Mouse (Mus musculus) T-helper 1 cell (primary cell): ENCODE measurements at regions not wholly inside any gene's neighbourhood (a gene's known extent, or its start where the extent isn't known, plus 50 kb on each side); places are given as distances from the start of the nearest gene placed in this dataset.

ENCODE experiments used
- in situ Hi-C: fragments of 300-600 bp; cut with MboI, MseI; formaldehyde crosslinking; loops from one replicate; pipeline ENCODE4 v1.15.1; 2025; ENCODE audit warnings: high pct_unique_total_duplicates

DNA sequence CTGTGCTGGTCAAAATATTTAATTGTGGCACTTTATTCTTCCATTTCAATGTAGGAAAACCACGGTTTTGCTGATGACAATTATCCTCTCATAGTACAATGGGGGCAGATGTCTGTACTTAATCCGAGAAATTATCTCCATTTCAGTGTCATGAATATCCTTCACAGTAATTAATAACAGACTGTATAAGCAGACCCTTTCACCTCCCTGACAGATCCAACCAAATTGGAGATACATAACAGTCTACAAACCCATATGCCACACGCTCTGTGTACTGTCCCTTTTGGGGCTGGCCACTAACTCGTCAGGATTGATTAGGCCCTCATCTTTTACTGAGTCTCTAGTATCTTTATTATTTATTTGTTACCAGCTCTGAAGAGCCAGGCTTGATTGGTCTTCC lies 212.6 kb upstream of the Igfbp7 start:
- in situ Hi-C loops: no loop called here

DNA sequence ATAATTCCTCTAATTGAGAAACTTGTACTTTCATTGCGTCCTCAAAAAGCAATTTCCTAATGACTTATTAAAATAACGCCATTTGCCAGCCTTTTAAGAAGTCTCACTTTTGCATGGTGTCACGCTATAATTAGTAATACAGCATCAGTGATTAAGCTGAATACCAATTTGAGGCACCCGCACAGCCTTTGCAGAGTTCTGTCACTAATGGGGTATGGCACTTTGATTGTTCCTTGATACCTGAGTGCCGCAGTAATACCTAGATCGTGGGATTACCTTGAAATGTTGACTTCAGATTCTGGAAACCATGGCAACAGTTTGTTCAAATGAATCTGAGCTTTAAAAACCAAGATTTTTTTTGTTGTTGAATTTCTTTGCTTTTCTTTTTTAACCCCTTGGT lies 202.7 kb upstream of the Igfbp7 start:
- in situ Hi-C loops: loop anchor here (10.0 kb wide), 1 partner anchor 1384 kb away; no protein-coding TSS in a partner anchor

GRCm38 (mm10) chr5:77594719-77595118 lies 186.9 kb upstream of the Igfbp7 start:
- in situ Hi-C loops: no loop called here

- in situ Hi-C loops: loop anchor here (5.0 kb wide), 1 partner anchor 498 kb away; no protein-coding TSS in a partner anchor
Observed at GRCm38 (mm10) chr5:77589252-77589651, 181.4 kb upstream of the Igfbp7 start.

- in situ Hi-C loops: no loop called here
Observed at GRCm38 (mm10) chr5:77581702-77582101, 173.9 kb upstream of the Igfbp7 start.

DNA sequence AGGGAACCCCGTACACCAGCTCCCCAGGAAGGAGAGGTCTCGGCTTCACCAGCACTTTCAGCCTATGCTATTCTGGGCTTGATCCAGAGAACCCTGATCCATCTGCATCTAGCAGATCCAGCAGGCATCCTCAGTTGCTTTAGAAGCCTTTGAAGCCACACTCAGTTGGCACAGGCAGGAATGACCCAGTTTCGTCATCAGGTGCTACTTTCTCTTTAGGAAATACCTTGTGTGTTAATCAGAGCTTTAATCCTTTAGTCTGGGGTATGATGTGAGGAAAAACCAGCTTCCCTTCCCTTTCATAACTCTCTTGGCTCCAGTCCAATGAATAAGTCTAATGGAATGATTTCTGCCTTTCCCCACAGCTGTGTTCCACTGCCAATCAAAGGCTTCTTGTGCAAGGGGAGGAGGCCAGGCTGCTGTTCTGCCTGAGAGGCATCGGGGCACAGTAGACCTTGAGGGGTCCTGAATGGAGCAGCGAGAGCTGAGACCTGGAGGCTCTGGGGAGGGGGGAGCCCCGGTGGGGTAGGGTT lies 173.3 kb upstream of the Igfbp7 start:
- in situ Hi-C loops: no loop called here

DNA sequence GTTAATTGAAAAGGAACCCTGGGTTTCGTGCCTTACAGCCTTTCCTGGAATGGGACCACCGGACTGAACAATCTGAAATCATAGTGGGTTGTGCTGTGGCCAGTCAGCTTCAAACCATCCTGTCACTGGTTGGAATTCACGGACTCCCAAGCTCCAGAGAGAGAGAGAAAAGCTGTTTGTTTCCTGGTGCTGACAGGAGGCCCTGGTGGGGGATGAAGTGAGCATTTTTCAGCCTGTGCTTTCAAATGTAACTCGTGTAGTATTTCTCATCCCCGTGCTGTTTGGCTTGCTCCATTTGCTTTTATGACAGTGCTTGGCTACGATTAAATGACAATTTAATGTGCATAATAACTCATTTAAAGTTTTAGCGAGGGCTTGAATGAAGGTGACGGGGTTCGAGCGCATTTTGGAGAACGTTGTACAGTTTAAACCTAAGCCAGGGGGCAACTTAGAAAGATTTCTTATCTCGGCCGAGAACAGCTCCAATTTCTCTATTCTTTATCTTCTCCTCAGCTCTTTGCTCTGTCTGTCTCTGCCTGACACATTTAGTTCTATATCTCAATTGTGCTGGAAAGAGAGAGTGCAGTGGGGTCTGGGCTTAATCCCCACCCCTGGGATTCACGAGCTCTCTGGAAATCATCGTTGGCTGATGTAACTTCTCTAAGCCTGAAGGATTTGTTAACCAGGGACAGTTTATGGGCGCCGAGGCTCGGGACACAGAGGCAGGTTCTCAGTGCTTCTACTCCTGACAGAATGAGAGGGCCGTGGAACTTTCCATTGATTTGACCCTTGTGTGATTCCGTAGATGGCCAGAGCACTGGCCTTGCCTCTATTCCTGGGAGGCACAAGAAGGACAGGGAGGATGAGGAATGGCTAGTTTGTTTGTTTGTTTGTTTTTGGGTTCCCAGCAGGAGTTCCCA lies 172.2 kb upstream of the Igfbp7 start:
- in situ Hi-C loops: no loop called here

- in situ Hi-C loops: no loop called here
Observed at GRCm38 (mm10) chr5:77576881-77577280, 169.0 kb upstream of the Igfbp7 start.

DNA sequence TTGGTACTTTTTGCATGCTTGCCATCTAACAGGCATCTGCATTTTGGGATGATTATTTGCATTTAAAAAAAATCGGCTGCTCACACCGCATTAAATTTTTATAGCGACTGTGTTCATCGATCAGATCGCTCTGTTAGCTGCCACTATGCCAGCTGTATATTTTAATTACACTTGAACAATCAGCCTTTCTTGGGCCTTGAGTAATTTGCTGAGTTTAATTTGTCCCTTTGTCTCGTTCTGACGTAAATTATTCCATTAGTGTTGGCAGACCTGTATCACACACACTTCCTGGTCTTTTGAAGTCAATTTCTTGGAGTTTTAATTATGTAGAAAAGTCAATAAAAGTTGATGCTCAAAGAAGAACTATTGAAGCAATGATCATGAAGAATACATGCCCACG lies 167.9 kb upstream of the Igfbp7 start:
- in situ Hi-C loops: no loop called here

DNA sequence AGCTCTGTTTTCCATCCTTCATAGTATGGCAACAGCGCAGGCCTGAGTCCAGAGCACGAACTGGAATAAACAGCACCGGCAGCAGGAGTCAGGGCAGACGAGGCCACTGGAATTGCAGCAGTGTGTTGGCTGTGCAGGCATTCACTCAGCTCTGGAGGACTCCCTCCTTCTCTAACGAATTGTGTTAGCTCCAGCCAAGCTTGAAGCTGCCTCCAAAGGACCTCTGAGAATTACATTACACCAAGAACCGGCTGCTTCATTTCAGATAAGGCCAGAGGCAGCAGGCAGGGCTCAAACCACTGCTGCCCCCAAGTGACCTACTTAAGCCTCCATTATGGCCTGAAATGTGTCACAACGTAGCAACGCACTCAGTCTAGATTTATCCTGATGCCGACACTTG lies 162.5 kb upstream of the Igfbp7 start:
- in situ Hi-C loops: no loop called here

GRCm38 (mm10) chr5:77568121-77568520 lies 160.3 kb upstream of the Igfbp7 start:
- in situ Hi-C loops: no loop called here

DNA sequence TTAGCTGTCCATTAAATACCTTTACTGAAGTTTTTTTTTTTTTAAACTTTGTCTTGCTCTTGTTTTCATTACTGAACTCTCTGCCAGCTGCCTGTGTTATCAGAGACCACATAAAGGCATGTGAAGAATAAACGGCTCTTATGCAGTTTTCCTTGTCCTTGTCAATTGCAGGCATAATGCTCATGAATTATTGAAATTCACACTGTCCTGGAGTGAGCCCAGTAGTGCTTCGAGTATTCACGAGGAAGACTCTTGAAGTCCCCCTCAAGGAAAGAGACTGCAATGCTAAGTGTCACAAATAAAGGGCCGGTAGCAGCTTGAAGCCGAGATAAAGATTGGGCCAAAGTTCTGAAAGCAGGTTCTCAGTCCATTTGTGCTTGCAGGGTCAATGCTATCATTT lies 144.7 kb upstream of the Igfbp7 start:
- in situ Hi-C loops: no loop called here

DNA sequence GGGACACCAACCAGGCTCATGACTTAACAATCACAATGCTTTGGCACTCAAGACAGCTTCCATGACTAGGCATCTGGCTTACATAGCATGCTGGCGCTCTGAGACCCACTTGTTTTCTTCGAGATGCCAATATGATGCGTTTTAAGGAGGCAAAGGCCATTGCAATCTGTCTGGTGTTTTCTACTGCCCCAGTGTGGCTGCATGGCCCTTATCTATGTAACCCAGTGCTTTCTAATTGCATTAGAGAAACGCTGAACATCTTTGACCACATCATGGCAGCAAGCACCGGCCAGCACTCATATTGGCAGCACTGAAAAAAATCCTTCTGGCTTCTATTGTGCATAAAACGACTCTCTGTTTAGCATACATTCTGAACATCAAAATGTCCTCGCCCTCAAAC lies 144.2 kb upstream of the Igfbp7 start:
- in situ Hi-C loops: no loop called here

DNA sequence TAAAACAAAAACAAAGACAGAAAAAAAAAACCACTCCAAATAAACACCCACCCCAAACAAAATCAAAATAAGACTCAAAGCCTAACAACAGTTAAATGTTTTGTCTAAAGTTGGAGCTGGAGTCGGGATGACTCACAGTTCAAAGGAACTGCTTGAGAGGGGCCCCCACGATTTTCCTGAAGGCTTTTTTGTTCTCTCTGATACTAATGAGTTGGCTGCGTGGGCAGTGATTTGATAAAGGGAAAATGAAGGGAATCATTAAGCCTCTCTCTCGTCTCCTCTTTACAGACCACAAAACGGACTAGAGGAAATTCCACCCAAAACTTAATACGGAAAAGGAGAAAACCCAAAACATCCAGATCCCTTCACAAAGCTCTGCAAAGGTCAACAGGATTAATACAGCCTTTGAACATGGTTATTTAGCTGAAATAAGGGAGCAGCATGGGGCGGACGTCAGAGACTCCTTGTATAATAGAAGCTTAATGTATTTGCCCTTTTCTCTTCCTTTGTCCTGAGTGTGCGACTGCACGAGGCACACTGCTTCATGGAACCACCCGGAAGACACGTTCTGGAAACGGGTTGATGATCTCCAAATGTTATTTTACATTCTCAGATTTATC lies 138.3 kb upstream of the Igfbp7 start:
- in situ Hi-C loops: no loop called here

DNA sequence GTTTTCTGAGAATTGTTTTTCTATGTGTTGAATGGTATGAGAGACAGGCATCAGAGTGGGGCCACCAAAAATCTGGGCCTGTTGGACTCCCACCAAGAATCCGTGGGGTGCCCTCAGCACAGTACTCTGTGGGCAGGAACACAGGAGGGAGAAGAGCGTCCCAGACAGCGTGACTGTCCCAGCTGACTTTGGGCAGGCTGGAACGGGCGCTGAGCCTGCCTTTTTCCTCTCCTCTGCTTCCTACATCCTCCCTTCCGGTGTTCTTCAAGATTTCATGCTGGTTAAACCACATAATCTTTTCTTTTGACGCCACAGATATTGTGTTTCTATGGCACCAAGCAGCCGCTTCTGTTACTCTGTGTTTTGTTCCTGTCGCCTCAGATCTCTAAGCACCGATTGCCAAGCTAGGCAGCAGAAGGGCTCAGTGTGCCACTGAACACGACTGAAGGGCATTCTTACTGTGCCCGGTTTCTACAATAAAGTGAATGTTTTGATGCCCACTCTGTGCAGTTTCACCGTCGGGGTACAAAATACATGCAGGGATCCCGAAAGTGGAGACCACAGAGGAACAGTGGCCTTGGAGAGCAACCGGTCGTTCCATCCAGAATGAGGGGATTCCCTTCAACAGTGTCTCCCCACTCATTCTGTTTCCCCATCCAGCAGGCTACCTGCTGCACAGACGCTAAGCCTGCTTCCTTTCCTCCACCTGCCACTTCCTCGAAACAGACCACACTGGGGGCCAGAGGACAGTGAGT lies 124.6 kb upstream of the Igfbp7 start:
- in situ Hi-C loops: no loop called here

- in situ Hi-C loops: no loop called here
Observed at GRCm38 (mm10) chr5:77530376-77530775, 122.5 kb upstream of the Igfbp7 start.

DNA sequence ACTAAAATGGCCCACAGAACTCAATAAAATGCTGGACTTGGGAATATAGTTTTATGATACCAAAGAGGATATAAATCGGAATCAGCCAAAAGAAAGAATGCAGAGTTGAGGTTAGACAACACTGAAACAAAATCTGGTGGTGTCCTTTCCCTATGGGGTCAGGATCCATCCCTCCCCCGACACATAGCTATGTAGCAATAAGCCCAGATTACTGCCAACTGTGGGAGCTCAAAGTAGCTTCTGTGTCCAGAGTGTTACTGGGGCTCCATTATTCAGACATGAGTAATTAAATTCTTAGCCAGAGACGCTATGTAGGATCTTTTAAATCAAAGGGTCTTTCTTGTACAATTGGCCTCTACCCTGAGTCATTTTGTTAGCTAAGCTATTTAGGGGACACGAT lies 109.4 kb upstream of the Igfbp7 start:
- in situ Hi-C loops: no loop called here

GRCm38 (mm10) chr5:77515448-77515847 lies 107.6 kb upstream of the Igfbp7 start:
- in situ Hi-C loops: no loop called here

GRCm38 (mm10) chr5:77502684-77503083 lies 94.8 kb upstream of the Igfbp7 start:
- in situ Hi-C loops: no loop called here

GRCm38 (mm10) chr5:77499949-77500460 lies 92.2 kb upstream of the Igfbp7 start:
- in situ Hi-C loops: no loop called here

DNA sequence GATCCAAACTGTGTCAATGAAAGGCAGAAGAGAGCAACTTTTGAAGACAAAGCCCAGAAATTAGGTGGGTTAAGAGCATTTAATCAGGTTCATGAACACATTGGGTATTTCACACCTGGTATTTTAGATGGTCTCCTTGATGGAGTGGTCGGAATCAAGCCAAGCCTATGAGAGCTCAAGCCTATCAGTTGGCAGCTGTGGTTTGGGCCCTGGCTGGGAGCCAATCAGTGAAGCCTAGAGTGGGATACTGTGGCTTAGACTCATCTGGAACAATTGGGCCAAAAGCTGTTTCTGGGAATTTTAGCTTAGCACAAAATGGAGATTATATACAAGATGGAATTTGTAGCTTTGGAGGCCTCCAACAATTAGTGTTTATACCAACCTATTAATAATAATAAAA lies 86.8 kb upstream of the Igfbp7 start:
- in situ Hi-C loops: no loop called here

GRCm38 (mm10) chr5:77488969-77489368 lies 81.1 kb upstream of the Igfbp7 start:
- in situ Hi-C loops: no loop called here
